Mouse (Mus musculus) embryo, embryonic 10 days (tissue): ENCODE measurements around the gene Pdgfb.
A peak's percentile ranks its signal among the peaks of the same experiment; 100 is the strongest.

Source experiments
- DNase-seq: peaks from one replicate; pipeline ENCODE4 v3.0.0-alpha.2; 2015; ENCODE audit warnings: low spot score

Pdgfb gene

DNA sequence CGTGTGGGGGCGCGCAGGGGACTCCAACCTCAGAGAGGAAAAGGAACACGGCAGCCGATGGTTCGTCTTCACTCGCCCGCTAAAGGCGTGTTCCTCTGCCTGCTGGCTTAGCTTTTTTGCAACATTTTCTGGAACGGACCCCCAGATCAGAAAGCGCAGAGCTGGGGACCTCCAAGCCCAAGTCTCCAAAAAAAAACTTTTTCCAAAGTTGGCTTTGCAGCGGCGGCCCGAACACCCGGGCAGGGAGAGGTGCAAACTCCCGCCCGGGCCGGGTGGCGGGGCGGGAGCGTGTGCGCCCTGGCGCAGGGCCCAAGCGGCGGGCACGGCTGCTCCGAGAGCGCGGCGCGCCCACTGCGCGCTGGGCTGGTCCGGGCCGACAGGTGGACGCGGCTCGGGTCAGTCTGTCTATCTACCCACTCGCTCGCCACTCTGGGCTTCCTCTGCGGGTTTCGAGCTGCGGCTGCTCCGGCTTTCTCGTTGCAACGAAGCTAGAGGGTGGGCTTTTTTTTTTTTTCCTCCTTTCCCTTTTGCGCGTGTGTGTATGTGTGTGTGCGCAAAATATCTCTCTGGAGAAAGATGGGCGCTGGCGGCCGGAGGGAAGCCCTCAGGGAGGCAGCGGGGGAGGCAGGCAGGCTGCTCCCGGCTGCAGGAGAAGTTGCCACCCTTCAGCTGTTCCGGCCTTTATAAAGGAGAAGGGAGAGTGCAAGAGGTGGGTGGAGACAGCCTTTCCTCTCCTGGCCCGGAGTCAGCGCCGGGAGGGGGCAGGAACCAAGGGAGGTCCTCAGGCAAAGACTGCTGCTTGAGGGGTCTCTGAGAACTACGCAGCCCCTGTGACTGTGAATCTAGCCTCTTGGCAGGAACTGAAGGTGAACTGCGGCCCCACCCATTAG is at the start of gene Pdgfb:
Gene Pdgfb, minus strand, starts transcription at position 657 of the 890 bp plus-strand sequence.
- peak; percentile 57 for DNase-seq

- no peak for DNase-seq
Observed at GRCm38 (mm10) chr15:80062821-80063220, 48.0 kb upstream of the Pdgfb start.

GRCm38 (mm10) chr15:80062339-80062738 is 47.6 kb upstream of the Pdgfb start:
- DNase-seq, result no peak

GRCm38 (mm10) chr15:80061071-80061550 is 46.3 kb upstream of the Pdgfb start:
- DNase-seq, result no peak

- DNase-seq, result no peak
Observed at GRCm38 (mm10) chr15:80060356-80061070, 45.7 kb upstream of the Pdgfb start.

DNA sequence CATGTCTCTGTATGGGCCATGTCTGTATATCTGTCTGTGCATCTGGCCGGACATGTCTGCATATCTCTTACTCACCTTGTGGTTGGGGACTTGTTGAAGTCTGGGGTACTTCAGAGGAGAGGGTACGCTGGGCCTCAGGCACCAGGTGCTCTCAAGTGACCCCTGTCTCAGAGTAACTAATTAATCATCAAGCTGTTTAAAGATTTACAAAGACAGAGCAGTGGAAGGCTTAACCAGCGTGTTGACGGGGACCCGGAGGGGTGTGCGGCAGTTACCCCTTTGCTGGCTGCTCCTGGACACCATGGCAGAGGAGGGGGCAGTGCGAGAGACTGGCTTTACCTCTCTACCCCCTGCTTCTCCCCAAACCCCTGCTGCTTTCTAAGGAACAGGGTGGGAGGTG is 44.8 kb upstream of the Pdgfb start:
- DNase-seq, result no peak

DNA sequence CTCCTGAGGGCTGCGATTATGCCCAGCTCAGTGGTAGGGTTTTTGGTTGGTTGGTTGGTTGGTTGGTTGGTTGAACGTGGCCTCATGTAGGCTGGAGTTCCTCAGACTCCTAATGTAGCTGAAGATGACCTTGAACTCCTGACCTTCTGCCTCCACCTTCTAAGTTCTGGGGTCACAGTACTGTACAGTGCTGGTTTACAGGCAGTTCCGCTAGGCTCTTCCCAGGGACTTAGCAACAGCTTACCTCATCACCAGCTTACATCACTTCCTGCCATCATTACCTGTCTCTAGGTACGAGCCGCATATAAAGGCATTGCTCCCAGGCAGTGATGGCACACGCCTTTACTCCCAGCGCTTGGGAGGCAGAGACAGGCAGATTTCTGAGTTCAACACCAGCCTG is 43.4 kb upstream of the Pdgfb start:
- DNase-seq, result no peak

DNA sequence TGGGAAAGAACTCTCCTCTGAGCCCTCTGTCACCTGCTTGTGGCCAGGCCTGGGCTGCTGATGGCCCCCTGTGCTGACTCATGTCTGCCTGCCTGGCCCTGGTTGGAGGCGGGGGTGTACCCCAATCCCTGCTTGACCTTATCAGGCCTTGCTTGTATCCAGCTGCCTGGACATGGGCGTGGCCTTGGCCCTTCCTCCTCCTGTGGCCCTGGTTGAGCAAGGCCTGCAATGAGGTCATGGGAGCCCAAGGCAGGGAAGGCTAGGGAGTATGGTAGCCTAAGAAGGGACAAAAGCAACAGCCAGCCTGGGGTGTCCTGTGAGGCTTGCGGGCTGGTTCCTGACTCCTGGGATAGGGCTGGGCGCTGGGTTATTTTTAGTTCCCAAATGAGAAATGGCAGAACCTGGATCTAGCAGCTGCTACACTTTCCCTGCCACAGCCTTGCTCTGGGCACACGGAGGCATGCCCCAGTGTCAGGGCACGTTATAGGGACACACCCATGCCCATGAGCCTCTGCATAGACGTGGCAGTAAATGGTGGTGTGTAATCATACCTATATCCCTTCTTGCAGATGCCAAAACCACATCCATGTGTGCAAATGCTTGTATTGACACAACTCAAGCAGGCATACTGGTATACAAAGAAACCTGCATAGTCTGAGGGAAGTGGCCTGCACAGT is 39.4 kb upstream of the Pdgfb start:
- DNase-seq, result no peak

- DNase-seq, result no peak
Observed at GRCm38 (mm10) chr15:80053381-80054033, 38.7 kb upstream of the Pdgfb start.

GRCm38 (mm10) chr15:80051782-80052181 is 37.0 kb upstream of the Pdgfb start:
- DNase-seq, result no peak

DNA sequence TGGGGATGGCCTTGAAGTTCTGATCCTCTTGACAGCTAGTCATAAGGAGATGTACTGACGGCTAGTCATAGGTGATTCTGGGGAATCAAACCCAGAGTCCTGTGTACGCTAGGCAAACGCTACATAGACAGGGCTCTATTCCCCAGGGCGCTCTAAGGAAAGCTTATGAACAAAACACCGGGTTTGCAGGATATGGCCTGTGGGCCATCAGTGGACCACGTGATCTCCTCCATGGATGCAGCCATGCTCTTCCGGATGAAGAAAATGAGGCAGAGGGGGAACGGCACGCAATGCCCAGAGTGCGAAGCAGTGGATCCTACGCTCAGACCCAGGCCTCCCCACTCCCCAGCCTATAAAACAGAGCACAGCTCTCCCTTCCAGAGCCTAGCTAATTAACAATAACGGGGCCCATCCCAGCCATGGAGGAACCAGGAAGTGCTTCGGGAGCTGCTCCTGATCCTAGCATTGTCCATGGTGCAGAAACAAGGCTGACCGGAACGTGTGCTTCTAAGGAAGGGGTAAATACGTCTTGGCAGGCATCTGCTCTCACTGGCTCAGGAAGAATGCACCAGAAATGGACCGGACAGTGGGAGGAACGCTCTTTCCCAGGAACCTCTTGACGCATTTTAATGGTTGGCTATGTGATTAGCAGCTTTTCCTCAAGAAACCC is 36.5 kb upstream of the Pdgfb start:
- DNase-seq, result no peak

- DNase-seq, result no peak
Observed at GRCm38 (mm10) chr15:80050093-80050492, 35.3 kb upstream of the Pdgfb start.

GRCm38 (mm10) chr15:80047973-80048372 is 33.2 kb upstream of the Pdgfb start:
- no peak for DNase-seq

- no peak for DNase-seq
Observed at GRCm38 (mm10) chr15:80047242-80047641, 32.5 kb upstream of the Pdgfb start.

GRCm38 (mm10) chr15:80045749-80046148 is 31.0 kb upstream of the Pdgfb start:
- DNase-seq, result no peak

DNA sequence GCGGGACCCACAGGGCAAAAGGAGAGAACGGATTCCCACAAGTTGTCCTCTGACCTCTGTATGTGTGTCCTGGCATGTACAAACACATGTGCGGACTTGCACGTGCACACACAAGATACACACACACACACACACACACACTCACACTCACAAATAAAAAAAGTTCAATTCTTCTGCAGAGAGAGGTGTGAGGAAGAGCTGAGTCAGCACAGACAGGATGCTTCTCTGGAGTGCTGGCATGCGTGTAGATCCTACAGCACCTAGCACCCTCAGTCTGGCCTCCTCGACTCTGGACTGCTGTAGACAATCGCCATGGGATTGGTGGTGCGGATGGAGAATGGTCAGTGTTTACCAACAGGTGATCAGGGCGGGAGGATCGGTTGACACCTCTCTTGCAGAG is 29.5 kb upstream of the Pdgfb start:
- no peak for DNase-seq

DNA sequence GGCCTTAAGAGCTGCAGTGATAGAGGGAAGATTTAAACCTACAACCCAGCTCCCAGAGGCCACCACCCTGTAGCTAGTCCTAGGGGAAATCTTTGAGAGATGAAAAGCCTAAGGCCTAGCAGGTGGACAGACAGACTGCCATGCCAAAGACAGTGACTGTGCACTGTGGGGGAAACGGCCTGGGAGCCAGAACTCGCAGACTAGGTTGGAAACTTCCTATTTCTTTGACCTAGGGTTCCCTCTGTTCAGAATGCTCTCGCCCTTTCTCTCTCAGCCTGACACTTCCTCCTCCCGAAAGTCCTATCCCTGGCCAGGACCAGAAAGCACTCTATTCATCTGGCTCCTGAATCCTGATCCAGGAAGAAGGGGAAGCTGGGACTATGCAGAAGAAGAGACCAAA is 27.4 kb upstream of the Pdgfb start:
- no peak for DNase-seq

DNA sequence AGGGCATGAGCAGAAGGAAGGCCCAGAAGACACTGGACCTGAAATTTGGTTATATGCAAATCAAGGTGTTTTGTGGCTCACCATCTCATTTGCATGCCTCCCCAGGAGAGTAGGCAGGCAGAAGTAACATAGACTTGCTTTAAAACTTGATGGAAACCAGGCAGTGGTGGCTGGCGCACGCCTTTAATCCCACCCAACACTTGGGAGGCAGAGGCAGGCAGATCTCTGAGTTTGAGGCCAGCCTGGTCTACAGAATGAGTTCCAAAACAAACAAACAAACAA is 23.3 kb upstream of the Pdgfb start:
- no peak for DNase-seq

- no peak for DNase-seq
Observed at GRCm38 (mm10) chr15:80037255-80038109, 22.7 kb upstream of the Pdgfb start.

GRCm38 (mm10) chr15:80035341-80035885 is 20.6 kb upstream of the Pdgfb start:
- no peak for DNase-seq
